Mouse (Mus musculus): ENCODE results near the gene Nck2. TPM values are rescaled to one million over a fixed set of nuclear protein-coding genes. Genes with fewer than 3 reads are reported as not detected.

The Nck2 gene
- polyA plus RNA-seq, 1 experiment from 2014 or later: 32.3 TPM

DNA sequence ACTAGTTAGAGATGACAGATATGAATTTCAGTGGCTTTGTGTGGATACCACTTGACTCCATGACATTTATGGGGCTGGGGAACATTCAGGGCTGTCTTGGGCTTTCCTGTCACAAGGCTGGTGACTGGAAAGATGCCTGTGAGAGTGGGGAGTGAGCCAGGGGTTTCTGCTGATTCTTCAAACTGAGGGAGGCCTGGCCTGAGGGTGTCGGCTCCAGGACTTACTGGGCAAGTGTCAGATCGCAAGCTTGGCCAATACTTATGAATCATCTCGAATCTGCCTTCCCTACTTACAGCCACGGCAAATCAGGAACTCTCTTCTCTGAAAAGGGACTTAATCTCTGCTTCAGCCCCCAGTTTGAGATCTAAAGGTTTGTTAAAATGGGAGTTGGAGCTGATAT is 18.3 kb downstream of the Nck2 start:
- Histone ChIP-seq H3K9ac (ENCODE audit: low read depth, low read length) (no peak overlapping the region), H3K4me2 (ENCODE audit: low read length) (no peak overlapping the region), H3K36me3 (ENCODE audit: control insufficient read depth, insufficient read depth, low read length) (no peaks in the 10 kb centered on the region), H3K4me1 (ENCODE audit: control insufficient read depth, insufficient read depth, low read length) (peaks cover 10% of the 10 kb centered on the region), H3K27ac (ENCODE audit: low read length) (no peak overlapping the region), H3K27me3 (ENCODE audit: control insufficient read depth, insufficient read depth, low read depth, low read length) (no peaks in the 10 kb centered on the region), H3K9me3 (replicated peaks; ENCODE audit: control insufficient read depth, low read length, poor library complexity, severe bottlenecking) (no peaks in the 10 kb centered on the region), H3K4me3 (ENCODE audit: low read depth, low read length) (no peak overlapping the region)
- ATAC-seq: no peak
- WGBS: 70% methylated on average over 4 of the region's 4 CpGs

DNA sequence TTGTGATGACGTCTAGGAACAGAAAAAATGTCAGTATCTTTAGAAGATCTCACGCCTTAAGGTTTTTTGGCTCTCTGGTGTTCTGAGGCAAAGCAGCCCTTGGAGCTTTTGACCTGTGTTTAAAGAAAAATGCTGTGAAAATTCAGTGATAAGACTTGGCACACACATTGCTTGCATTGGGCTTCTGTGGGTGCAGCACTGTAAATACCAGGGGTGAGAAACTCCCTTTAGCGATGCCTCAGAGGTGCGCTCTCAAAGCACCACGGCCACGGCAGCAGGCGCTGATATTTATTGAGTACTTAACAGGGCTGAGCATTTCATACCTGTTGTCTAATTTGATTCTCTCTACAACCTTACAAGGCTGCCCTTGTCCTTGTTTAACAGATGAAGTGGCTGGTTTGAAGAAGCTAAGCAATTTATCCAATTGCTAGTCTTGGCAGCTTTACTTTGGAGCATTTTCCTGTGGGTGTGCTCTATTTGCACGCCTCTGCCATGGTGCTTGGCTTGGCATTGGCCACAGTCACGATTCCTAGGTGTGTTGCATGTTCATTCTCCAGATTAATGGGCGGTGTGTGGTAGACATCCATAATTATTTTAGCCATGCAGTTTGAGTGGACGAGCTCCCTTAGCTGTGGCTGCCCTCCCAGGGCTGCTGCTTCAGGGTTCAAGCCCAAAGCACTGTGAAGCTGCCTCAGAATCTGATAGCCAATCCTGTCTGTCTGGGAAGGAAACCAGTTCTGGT is 19.7 kb downstream of the Nck2 start:
- no peak for ATAC-seq
- H3K27me3 ChIP-seq (ENCODE audit: control insufficient read depth, insufficient read depth, low read depth, low read length): no peaks in the 10 kb centered on the region
- H3K4me3 ChIP-seq (ENCODE audit: low read depth, low read length): no peak overlapping the region
- no peak overlapping the region for H3K9ac ChIP-seq (ENCODE audit: low read depth, low read length)
- no peaks in the 10 kb centered on the region for H3K9me3 ChIP-seq (replicated peaks; ENCODE audit: control insufficient read depth, low read length, poor library complexity, severe bottlenecking)
- H3K36me3 ChIP-seq (ENCODE audit: control insufficient read depth, insufficient read depth, low read length): no peaks in the 10 kb centered on the region
- no peak overlapping the region for H3K27ac ChIP-seq (ENCODE audit: low read length)
- no peak overlapping the region for H3K4me2 ChIP-seq (ENCODE audit: low read length)
- peaks cover 4% of the 10 kb centered on the region; the same call in 1 of the 2 replicates for H3K4me1 ChIP-seq (ENCODE audit: control insufficient read depth, insufficient read depth, low read length)
- WGBS: 79% methylated on average over 11 of the region's 11 CpGs

DNA sequence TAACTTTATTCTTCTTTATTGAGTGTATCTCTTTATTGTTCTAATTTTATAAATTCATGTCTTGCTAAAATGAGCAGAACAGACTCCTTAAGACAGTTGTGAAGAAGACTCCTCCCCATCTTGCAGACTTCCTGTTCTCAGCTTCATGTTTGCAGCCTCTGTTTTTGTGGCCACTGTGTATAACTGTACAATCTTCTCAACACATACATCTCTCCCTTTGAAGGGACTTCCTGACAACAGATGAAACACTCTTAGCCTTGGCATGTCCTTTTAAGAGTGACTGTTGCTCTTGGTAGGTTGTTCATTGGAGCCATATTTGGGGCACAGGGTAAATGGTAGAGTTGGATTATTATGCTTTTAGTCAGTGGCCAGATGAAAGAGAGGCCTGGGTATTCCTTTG is 20.6 kb downstream of the Nck2 start:
- no peaks in the 10 kb centered on the region for H3K9me3 ChIP-seq (replicated peaks; ENCODE audit: control insufficient read depth, low read length, poor library complexity, severe bottlenecking)
- no peak overlapping the region for H3K4me3 ChIP-seq (ENCODE audit: low read depth, low read length)
- H3K27ac ChIP-seq (ENCODE audit: low read length): no peak overlapping the region
- H3K4me1 ChIP-seq (ENCODE audit: control insufficient read depth, insufficient read depth, low read length): peaks cover 4% of the 10 kb centered on the region; the same call in 1 of the 2 replicates
- H3K9ac ChIP-seq (ENCODE audit: low read depth, low read length): no peak overlapping the region
- no peaks in the 10 kb centered on the region for H3K27me3 ChIP-seq (ENCODE audit: control insufficient read depth, insufficient read depth, low read depth, low read length)
- H3K36me3 ChIP-seq (ENCODE audit: control insufficient read depth, insufficient read depth, low read length): no peaks in the 10 kb centered on the region
- ATAC-seq: no peak
- H3K4me2 ChIP-seq (ENCODE audit: low read length): no peak overlapping the region

DNA sequence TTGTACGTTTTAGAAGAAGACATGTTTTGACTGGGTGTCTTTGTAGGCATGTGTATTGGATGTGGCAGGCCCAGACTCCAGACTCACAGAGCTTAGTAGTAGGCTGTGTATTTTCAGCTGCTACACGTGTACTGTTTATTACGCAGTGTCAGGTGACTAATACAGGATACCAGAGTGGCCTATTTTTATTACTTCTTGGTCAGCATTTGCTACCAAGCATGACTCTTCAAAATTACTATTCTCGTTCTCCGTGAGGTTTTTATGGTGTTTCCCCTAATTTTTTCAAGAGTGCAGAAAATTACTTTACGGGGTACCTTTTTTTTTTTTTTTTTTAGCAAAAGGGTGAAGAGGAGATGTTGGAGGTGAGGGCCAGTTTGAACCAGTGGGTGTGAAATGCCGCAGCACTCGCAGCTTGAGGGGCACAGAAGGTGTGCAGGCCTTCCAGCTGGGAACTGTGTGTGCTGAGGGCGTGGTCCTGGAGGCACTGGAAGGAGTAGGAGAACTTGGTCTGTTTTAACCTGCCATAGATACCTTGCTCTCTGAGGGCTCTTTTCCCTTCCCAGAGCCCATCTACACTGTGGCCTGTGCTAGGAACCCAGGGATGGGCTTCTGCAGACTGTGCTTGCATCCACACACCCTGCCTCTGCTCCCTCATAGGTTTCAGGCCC is 21.7 kb downstream of the Nck2 start:
- no peak overlapping the region for H3K9ac ChIP-seq (ENCODE audit: low read depth, low read length)
- H3K36me3 ChIP-seq (ENCODE audit: control insufficient read depth, insufficient read depth, low read length): no peaks in the 10 kb centered on the region
- H3K4me2 ChIP-seq (ENCODE audit: low read length): no peak overlapping the region
- no peak overlapping the region for H3K4me3 ChIP-seq (ENCODE audit: low read depth, low read length)
- H3K27ac ChIP-seq (ENCODE audit: low read length): no peak overlapping the region
- peaks cover 4% of the 10 kb centered on the region; the same call in 1 of the 2 replicates for H3K4me1 ChIP-seq (ENCODE audit: control insufficient read depth, insufficient read depth, low read length)
- 92% methylated on average over 9 of the region's 9 CpGs for WGBS
- ATAC-seq: no peak
- no peaks in the 10 kb centered on the region for H3K27me3 ChIP-seq (ENCODE audit: control insufficient read depth, insufficient read depth, low read depth, low read length)
- H3K9me3 ChIP-seq (replicated peaks; ENCODE audit: control insufficient read depth, low read length, poor library complexity, severe bottlenecking): no peaks in the 10 kb centered on the region

DNA sequence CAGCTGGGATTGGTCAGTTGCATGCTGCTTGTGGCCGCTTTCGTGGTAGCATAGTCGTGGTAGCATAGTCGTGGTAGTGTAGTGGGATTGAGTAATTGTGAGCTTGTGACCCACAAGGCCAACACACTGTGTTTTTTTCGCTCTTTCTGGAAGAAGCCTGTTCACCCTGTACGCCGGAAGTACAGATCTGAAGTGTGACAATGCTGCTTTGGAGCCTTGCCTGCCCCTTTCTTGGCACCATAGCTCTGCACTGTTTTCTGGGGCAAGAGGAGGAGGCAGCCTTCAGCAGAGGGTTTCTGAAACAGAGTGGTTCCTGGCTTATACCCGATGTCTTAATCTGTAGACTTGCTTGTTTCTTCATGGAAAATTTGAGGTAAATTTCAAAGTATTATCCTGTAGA is 23.3 kb downstream of the Nck2 start:
- no peaks in the 10 kb centered on the region for H3K36me3 ChIP-seq (ENCODE audit: control insufficient read depth, insufficient read depth, low read length)
- ATAC-seq: no peak
- no peaks in the 10 kb centered on the region for H3K9me3 ChIP-seq (replicated peaks; ENCODE audit: control insufficient read depth, low read length, poor library complexity, severe bottlenecking)
- H3K4me2 ChIP-seq (ENCODE audit: low read length): no peak overlapping the region
- peaks cover 4% of the 10 kb centered on the region; the same call in 1 of the 2 replicates for H3K4me1 ChIP-seq (ENCODE audit: control insufficient read depth, insufficient read depth, low read length)
- H3K4me3 ChIP-seq (ENCODE audit: low read depth, low read length): no peak overlapping the region
- no peak overlapping the region for H3K27ac ChIP-seq (ENCODE audit: low read length)
- 89% methylated on average over 8 of the region's 8 CpGs for WGBS
- H3K27me3 ChIP-seq (ENCODE audit: control insufficient read depth, insufficient read depth, low read depth, low read length): no peaks in the 10 kb centered on the region
- H3K9ac ChIP-seq (ENCODE audit: low read depth, low read length): no peak overlapping the region

DNA sequence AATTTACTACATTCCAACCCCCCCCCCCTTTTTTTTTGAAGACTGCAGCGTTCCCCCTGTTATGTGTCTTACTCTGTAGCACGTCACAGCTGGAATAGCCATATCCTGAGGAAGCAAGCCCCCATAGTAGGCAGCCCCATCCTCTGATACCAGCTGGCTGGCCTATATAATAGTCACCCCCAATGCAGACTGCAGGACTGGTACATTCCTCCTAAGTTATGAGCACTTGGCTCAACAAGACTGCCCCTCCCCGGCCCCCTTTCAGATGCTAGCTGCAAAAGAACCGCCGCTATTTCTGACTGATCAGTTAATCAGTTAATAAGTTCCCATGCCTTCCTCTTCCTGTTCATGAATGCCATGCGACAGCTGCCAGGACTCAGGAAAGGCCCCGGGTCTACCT is 23.8 kb downstream of the Nck2 start:
- Histone ChIP-seq H3K4me1 (ENCODE audit: control insufficient read depth, insufficient read depth, low read length) (peaks cover 4% of the 10 kb centered on the region; the same call in 1 of the 2 replicates), H3K9ac (ENCODE audit: low read depth, low read length) (no peak overlapping the region), H3K27me3 (ENCODE audit: control insufficient read depth, insufficient read depth, low read depth, low read length) (no peaks in the 10 kb centered on the region), H3K36me3 (ENCODE audit: control insufficient read depth, insufficient read depth, low read length) (no peaks in the 10 kb centered on the region), H3K4me2 (ENCODE audit: low read length) (no peak overlapping the region), H3K9me3 (replicated peaks; ENCODE audit: control insufficient read depth, low read length, poor library complexity, severe bottlenecking) (no peaks in the 10 kb centered on the region), H3K27ac (ENCODE audit: low read length) (no peak overlapping the region), H3K4me3 (ENCODE audit: low read depth, low read length) (no peak overlapping the region)
- no peak for ATAC-seq
- 91% methylated on average over 7 of the region's 7 CpGs for WGBS

DNA sequence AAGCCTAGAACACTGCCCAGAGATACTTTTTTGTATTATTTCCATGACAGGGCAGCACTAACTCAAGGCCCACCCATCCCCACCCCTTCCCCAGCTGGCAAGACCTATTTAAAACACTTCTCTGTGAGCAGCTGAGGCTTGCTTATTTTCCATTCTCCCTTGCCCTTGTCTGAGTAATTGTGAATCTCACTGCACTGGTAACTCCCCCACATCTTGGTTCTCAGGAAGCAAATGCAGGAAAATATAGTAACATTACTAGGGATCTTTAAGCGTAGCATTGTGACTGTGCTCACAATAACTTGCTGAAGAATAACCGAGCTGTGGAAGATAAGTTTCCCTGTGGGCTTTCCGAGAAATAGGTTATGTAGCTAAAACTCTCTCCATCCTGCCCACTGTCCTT is 24.6 kb downstream of the Nck2 start:
- no peak for ATAC-seq
- peaks cover 7% of the 10 kb centered on the region; the same call in 1 of the 2 replicates for H3K4me1 ChIP-seq (ENCODE audit: control insufficient read depth, insufficient read depth, low read length)
- WGBS: 90% methylated on average over 3 of the region's 3 CpGs

DNA sequence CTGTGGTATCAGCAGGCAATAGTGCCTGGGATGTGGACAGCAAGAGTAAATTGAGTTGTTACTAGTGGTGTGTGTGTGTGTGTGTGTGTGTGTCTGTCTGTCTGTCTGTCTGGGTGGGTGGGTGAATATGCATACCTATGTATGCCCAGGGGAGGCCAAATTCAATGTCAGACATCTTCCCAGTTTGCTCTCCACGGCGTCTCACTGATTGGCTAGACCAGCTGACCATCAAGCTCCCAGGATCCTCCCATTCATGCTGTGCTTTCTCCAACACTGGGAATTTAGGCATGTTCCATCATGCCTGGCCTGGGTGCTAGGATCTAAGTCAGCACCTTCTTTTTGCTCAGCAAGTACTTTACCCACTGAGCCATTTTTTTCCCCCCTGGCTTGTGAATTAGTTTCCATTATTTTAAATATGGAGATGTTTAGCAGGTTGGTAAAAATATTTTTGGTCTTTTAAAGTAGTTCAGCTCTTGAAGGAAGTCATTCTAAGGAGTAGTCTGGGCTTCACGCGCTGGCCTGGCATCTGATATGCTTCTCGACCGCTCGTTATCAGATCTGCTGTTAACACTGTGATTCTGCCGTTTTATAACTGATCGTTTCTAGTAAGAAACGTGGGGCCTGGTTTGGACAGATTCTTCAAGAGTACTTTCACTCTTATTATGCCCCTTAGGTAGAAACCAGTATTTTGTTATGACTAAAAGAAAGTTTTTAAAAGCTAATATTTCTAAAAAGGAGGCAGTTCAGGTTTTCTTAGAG is 26.2 kb downstream of the Nck2 start:
- Histone ChIP-seq H3K4me3 (ENCODE audit: low read depth, low read length) (no peak overlapping the region), H3K4me1 (ENCODE audit: control insufficient read depth, insufficient read depth, low read length) (peaks cover 13% of the 10 kb centered on the region), H3K9me3 (replicated peaks; ENCODE audit: control insufficient read depth, low read length, poor library complexity, severe bottlenecking) (no peaks in the 10 kb centered on the region), H3K36me3 (ENCODE audit: control insufficient read depth, insufficient read depth, low read length) (no peaks in the 10 kb centered on the region), H3K27ac (ENCODE audit: low read length) (no peak overlapping the region), H3K9ac (ENCODE audit: low read depth, low read length) (no peak overlapping the region), H3K27me3 (ENCODE audit: control insufficient read depth, insufficient read depth, low read depth, low read length) (no peaks in the 10 kb centered on the region), H3K4me2 (ENCODE audit: low read length) (no peak overlapping the region)
- ATAC-seq: no peak
- WGBS: 91% methylated on average over 10 of the region's 10 CpGs

More for the DNA sequence above, 24.6 kb downstream of the Nck2 start:
- Histone ChIP-seq H3K27me3 (ENCODE audit: control insufficient read depth, insufficient read depth, low read depth, low read length) (no peaks in the 10 kb centered on the region), H3K27ac (ENCODE audit: low read length) (no peak overlapping the region), H3K36me3 (ENCODE audit: control insufficient read depth, insufficient read depth, low read length) (no peaks in the 10 kb centered on the region), H3K4me2 (ENCODE audit: low read length) (no peak overlapping the region), H3K4me3 (ENCODE audit: low read depth, low read length) (no peak overlapping the region), H3K9ac (ENCODE audit: low read depth, low read length) (no peak overlapping the region), H3K9me3 (replicated peaks; ENCODE audit: control insufficient read depth, low read length, poor library complexity, severe bottlenecking) (no peaks in the 10 kb centered on the region)
